Mouse (Mus musculus): ENCODE measurements at regions not wholly inside any gene's neighbourhood (a gene's known extent, or its start where the extent isn't known, plus 50 kb on each side); places are given as distances from the start of the nearest gene placed in this dataset.
"Not testable (repeated sequence)": the region's sequence is repeated elsewhere in the genome, so short reads cannot be mapped to it uniquely, and the experiment has no call there.

DNA sequence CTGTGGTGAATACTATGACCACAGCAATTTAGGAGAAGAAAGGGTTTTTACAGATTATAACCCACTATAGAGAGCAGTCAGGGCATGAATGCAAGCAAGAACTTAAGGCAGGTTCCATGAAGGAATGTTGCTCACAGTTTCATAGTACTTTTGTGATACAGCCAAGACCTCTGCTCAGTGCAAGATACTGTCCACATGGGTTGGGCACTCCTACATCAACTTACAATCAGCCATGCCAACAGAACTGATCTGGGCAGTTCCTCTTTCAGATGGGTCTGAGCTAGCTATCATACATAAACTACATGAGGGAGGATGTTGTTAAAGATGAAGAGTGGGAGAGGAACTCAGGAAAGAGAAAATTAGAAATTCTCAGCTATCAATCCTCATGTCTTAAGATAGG is 2032.4 kb downstream of the 9330182O14Rik start:
- H3K4me2 ChIP-seq, result no peak overlapping the region
- H3K27me3 ChIP-seq (ENCODE audit: insufficient read depth, low read length), result no peaks in the 10 kb centered on the region
- no peak for TF ChIP-seq CTCF (IDR thresholded peaks at IDR 0.05; ENCODE audit: low read depth)
- no peaks in the 10 kb centered on the region for H3K4me1 ChIP-seq (ENCODE audit: insufficient read depth)
- H3K36me3 ChIP-seq (ENCODE audit: insufficient read depth), result no peaks in the 10 kb centered on the region
- H3K9me3 ChIP-seq (ENCODE audit: low read depth, low read length), result no peaks in the 10 kb centered on the region
- H3K27ac ChIP-seq (ENCODE audit: low read depth), result no peak overlapping the region
- H3K9ac ChIP-seq, result no peak overlapping the region
- DNase-seq, result no peak
- ATAC-seq (ENCODE audit: insufficient read depth), result no peak
- H3K4me3 ChIP-seq (ENCODE audit: low read depth, low read length), result no peak overlapping the region

DNA sequence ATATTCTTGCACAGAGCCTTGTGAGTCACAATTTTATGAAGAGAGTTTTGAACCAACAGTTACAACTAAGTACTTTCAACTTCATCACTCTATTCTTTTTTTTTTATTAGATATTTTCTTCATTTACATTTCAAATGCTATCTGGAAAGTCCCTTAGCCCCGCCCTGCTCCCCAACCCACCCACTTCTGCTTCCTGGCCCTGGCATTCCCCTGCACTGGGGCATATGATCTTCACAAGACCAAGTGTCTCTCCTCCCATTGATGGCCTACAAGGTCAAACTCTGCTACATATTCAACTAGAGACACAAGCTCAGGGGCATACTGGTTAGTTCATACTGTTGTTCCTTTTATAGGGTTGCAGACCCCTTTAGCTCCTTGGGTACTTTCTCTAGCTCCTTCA is 2043.6 kb downstream of the 9330182O14Rik start:
- H3K9me3 ChIP-seq (ENCODE audit: low read depth, low read length); H3K4me2 ChIP-seq; H3K27me3 ChIP-seq (ENCODE audit: insufficient read depth, low read length); H3K4me1 ChIP-seq (ENCODE audit: insufficient read depth); DNase-seq; H3K36me3 ChIP-seq (ENCODE audit: insufficient read depth); H3K27ac ChIP-seq (ENCODE audit: low read depth); ATAC-seq (ENCODE audit: insufficient read depth); H3K9ac ChIP-seq; H3K4me3 ChIP-seq (ENCODE audit: low read depth, low read length): not testable (repeated sequence)
- 85% methylated on average over 1 of the region's 1 CpGs for WGBS

DNA sequence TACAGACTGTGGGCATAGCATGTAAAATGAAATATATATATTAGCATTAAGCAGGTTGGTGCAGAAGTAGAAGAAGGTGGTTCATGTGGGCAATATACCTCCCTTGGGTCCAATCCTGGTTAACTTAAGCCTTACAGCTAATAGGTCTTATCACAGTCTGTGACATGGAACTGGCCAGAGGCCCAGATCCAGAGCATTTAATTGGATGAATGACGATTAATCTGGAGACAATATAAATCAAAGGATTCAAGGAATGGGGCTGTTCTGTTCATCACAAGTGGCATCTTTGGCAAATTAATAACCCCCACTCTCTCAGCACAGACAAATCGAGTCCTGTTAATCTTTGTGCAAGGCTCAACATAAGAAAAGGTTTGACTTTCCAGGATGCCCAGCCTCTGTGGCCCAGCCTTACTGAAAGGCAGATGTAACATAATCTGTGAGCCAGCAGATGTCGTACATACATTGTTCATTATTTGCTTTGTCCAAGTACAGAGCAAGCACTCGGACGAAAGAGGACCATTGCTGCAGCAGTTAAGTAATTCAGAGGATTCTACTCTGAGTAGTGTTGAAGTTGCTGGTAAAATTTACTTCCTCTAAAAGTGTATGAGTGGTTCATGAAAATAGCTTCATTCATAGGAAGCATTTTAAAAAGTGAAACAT is 2073.2 kb downstream of the 9330182O14Rik start:
- Histone ChIP-seq H3K9me3 (ENCODE audit: low read depth, low read length) (no peaks in the 10 kb centered on the region), H3K36me3 (ENCODE audit: insufficient read depth) (no peaks in the 10 kb centered on the region), H3K27me3 (ENCODE audit: insufficient read depth, low read length) (no peaks in the 10 kb centered on the region), H3K4me2 (no peak overlapping the region), H3K27ac (ENCODE audit: low read depth) (no peak overlapping the region), H3K9ac (no peak overlapping the region), H3K4me1 (ENCODE audit: insufficient read depth) (no peaks in the 10 kb centered on the region), H3K4me3 (ENCODE audit: low read depth, low read length) (no peak overlapping the region)
- peak; percentile 75; the same call in 1 of the 2 replicates for ATAC-seq (ENCODE audit: insufficient read depth)
- peak; percentile 72 for TF ChIP-seq CTCF (IDR thresholded peaks at IDR 0.05; ENCODE audit: low read depth)
- peak; percentile 84 for DNase-seq
- WGBS, result 24% methylated on average over 5 of the region's 5 CpGs

DNA sequence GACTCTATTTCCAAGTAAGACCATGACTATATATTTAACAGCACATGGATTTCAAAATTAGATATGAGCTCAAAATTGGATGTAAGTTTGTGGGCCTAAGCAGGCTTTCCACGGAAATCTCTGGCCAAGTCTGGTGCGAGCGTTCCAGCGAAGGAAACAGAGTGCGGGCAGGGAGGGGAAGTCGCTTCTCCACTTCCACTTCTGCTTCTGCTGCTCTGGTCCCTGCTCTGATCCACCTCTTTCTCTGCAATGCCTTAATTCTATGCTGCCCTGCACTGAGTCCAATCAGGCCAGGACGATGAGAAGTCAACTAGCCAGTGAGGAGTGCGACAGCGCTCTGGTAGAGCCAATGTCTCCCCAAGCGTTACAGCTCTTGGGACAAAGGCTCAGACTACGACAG is 2085.3 kb downstream of the 9330182O14Rik start:
- Histone ChIP-seq H3K4me1 (ENCODE audit: insufficient read depth) (no peaks in the 10 kb centered on the region), H3K36me3 (ENCODE audit: insufficient read depth) (no peaks in the 10 kb centered on the region), H3K27ac (ENCODE audit: low read depth) (no peak overlapping the region), H3K4me3 (ENCODE audit: low read depth, low read length) (no peak overlapping the region), H3K9ac (no peak overlapping the region), H3K4me2 (no peak overlapping the region), H3K9me3 (ENCODE audit: low read depth, low read length) (no peaks in the 10 kb centered on the region), H3K27me3 (ENCODE audit: insufficient read depth, low read length) (no peaks in the 10 kb centered on the region)
- ATAC-seq (ENCODE audit: insufficient read depth) (no peak), DNase-seq (no peak)
- 94% methylated on average over 11 of the region's 11 CpGs for WGBS
- TF ChIP-seq CTCF (IDR thresholded peaks at IDR 0.05; ENCODE audit: low read depth), result no peak

DNA sequence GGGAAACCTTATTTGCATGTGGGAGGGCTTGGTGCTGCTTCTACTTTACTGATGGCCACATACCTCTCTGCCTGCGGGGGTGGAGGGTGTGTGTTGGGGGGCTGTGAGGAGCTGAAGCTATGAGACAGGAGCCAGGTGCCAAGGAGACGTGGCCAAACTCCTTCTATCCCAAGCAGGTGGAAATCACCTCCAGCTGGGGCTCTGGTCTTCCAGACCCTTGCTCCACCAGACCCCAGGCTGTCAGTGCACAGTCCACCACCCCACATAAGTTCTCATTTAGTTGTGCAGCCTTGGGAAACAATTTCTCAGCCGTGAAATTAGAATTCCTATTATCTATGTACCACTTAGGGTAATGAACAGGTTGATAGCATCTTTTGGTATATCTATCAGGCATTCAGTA is 2085.8 kb downstream of the 9330182O14Rik start:
- Histone ChIP-seq H3K27ac (ENCODE audit: low read depth) (no peak overlapping the region), H3K36me3 (ENCODE audit: insufficient read depth) (no peaks in the 10 kb centered on the region), H3K9me3 (ENCODE audit: low read depth, low read length) (no peaks in the 10 kb centered on the region), H3K4me2 (no peak overlapping the region), H3K4me1 (ENCODE audit: insufficient read depth) (no peaks in the 10 kb centered on the region), H3K27me3 (ENCODE audit: insufficient read depth, low read length) (no peaks in the 10 kb centered on the region), H3K4me3 (ENCODE audit: low read depth, low read length) (no peak overlapping the region), H3K9ac (no peak overlapping the region)
- TF ChIP-seq CTCF (IDR thresholded peaks at IDR 0.05; ENCODE audit: low read depth), result no peak
- ATAC-seq (ENCODE audit: insufficient read depth) (no peak), DNase-seq (no peak)
- WGBS, result 75% methylated on average over 3 of the region's 3 CpGs

DNA sequence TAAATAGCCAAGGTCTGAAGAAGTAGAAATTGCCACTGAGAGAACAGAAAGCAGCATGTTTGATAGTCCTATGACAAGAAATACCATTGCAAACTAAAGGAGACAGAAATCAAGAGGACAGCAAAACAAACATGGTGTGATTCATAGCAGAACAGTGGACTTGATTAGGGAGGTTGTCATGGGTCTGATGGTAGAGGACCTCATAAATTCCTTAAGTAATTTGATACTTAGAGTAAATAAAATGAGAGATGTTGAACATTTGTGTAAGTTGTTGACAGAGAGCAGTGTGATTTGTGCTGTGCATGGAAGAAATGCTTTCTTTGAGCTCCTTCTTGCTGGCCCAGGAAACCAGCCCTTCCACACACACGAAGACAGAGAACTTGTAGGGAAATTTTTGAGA is 2090.8 kb downstream of the 9330182O14Rik start:
- H3K4me3 ChIP-seq (ENCODE audit: low read depth, low read length), result no peak overlapping the region
- 38% methylated on average over 1 of the region's 1 CpGs for WGBS
- H3K27me3 ChIP-seq (ENCODE audit: insufficient read depth, low read length), result no peaks in the 10 kb centered on the region
- no peaks in the 10 kb centered on the region for H3K4me1 ChIP-seq (ENCODE audit: insufficient read depth)
- no peaks in the 10 kb centered on the region for H3K36me3 ChIP-seq (ENCODE audit: insufficient read depth)
- TF ChIP-seq CTCF (IDR thresholded peaks at IDR 0.05; ENCODE audit: low read depth), result no peak
- H3K27ac ChIP-seq (ENCODE audit: low read depth), result no peak overlapping the region
- H3K9me3 ChIP-seq (ENCODE audit: low read depth, low read length), result no peaks in the 10 kb centered on the region
- no peak overlapping the region for H3K9ac ChIP-seq
- DNase-seq (no peak), ATAC-seq (ENCODE audit: insufficient read depth) (no peak)
- H3K4me2 ChIP-seq, result no peak overlapping the region

DNA sequence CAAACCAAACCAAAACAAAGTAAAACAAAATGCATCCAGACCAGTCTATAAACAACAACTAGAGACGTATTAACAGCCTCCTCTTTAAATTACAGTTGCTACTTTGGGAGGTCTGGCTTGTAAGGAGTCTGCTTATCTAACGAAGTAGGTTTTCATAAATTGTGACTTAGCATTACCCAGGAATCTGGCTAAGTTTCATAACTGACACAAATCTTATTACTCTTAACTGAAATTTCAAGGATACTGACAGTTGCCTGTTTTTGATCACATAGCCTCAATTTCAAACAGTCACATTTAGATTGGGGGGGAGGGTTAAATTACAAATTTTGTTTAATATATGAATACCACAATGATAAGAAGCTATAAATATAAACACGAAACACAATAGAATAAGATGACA is 2097.5 kb downstream of the 9330182O14Rik start:
- no peaks in the 10 kb centered on the region for H3K36me3 ChIP-seq (ENCODE audit: insufficient read depth)
- no peak overlapping the region for H3K9ac ChIP-seq
- 48% methylated on average over 3 of the region's 3 CpGs for WGBS
- no peak for TF ChIP-seq CTCF (IDR thresholded peaks at IDR 0.05; ENCODE audit: low read depth)
- H3K4me1 ChIP-seq (ENCODE audit: insufficient read depth), result no peaks in the 10 kb centered on the region
- peaks cover 8% of the 10 kb centered on the region; the same call in 1 of the 2 replicates for H3K9me3 ChIP-seq (ENCODE audit: low read depth, low read length)
- DNase-seq (peak; percentile 15), ATAC-seq (ENCODE audit: insufficient read depth) (no peak)
- no peaks in the 10 kb centered on the region for H3K27me3 ChIP-seq (ENCODE audit: insufficient read depth, low read length)
- H3K4me3 ChIP-seq (ENCODE audit: low read depth, low read length), result no peak overlapping the region
- no peak overlapping the region for H3K27ac ChIP-seq (ENCODE audit: low read depth)
- no peak overlapping the region for H3K4me2 ChIP-seq

DNA sequence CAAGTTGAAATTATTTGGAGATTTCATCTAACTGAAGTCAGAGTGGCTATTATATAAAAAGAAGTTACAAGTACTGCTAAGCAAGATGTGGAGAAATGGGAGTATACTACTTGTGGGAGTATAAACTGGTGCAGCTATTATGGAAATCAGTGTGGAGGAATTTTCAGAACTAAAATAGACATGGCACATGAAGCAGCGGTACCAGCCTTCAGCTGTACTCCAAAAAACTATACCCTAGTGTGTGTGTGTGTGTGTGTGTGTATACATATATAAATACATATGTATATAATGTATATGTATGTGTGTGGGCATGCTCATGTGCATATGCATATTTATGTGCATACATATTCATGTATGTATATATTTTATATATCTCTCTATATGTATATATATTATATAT is 2112.6 kb downstream of the 9330182O14Rik start:
- H3K27ac ChIP-seq (ENCODE audit: low read depth), result no peak overlapping the region
- no peaks in the 10 kb centered on the region for H3K36me3 ChIP-seq (ENCODE audit: insufficient read depth)
- no peak overlapping the region for H3K4me2 ChIP-seq
- no peaks in the 10 kb centered on the region; the same call in 1 of the 2 replicates for H3K9me3 ChIP-seq (ENCODE audit: low read depth, low read length)
- no peak for TF ChIP-seq CTCF (IDR thresholded peaks at IDR 0.05; ENCODE audit: low read depth)
- DNase-seq (no peak), ATAC-seq (ENCODE audit: insufficient read depth) (no peak)
- H3K4me1 ChIP-seq (ENCODE audit: insufficient read depth), result no peaks in the 10 kb centered on the region
- no peak overlapping the region for H3K9ac ChIP-seq
- 97% methylated on average over 1 of the region's 1 CpGs for WGBS
- no peaks in the 10 kb centered on the region for H3K27me3 ChIP-seq (ENCODE audit: insufficient read depth, low read length)
- no peak overlapping the region for H3K4me3 ChIP-seq (ENCODE audit: low read depth, low read length)

Data from lung, embryonic 14.5 days (tissue).